Mouse (Mus musculus) cerebellum, adult 11 months (tissue): ENCODE results near the gene Dock7.

Source experiments
- DNase-seq: peaks from one replicate; pipeline ENCODE4 v3.0.0; 2022

Dock7 gene

DNA sequence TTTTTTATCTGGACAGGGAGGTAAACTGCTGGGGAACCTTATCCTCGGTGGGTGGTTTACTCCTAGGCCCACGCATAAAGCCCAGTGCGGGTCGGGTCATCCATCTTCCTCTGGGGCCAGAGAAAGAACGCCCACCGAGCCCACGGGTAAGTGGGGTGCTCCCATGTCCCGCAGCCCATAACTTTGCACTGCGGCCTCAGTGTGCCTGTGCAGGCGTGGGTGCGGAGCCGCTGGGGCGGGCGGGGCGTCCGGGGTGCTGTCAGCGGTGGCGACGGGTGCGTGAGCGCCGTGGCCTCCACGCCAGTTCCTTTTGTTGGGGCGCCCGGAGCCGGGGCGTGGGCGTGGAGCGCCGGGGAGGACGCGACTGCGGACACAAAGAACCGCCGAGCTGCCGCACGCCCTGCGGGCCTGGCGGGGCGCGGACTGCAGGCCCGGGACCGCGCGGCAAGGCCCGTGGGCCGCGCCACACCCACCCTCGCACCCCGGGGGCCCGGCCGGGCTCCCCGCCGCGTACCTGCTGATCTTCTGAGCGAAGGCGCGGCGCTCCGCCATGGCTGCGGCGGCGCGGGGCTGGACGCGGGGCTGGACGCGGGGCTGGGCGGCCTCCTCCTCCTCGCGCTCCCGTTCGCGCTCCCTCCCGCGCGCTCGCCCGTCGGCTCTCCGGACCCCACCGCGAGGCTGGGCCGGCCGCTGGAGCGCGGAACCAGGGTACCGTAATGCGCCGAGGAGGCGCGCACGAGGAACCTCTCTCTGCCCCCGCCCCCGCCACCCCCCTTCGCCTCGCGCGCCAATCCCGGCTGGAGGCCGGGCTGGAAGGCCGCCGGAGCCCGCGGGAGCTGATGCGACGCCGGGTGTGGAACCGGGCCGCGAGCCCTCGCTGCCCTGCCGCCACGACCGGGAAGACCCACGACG is at the start of gene Dock7:
Gene Dock7 (minus strand): TSS at position 705 of the 912 bp plus-strand sequence.
- peak; percentile 72 for DNase-seq

- DNase-seq = no peak
These were observed 48.2 kb upstream of the Dock7 start for GRCm38 (mm10) chr4:99168869-99169268.

DNA sequence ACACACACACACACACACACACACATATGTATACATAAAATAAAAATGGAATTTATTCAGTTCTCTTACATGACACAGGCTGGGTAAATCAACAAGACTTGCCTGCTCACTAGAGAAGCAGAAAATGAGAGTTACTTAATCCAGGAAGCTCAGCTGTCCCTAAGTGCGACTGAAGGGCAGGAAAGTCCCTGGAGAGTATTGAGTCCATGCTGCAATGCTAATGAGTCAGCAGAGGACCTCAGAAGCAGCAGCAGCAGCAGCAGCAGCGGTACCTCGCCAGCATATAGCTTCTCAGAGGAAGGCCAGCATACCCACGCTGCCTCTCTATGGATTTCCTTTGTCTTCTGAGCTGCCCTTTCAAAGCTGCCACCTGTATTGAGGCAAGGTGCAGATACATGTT is 42.8 kb upstream of the Dock7 start:
- no peak for DNase-seq

- DNase-seq = no peak
These were observed 42.3 kb upstream of the Dock7 start for GRCm38 (mm10) chr4:99163001-99163400.

GRCm38 (mm10) chr4:99161457-99161971 is 40.8 kb upstream of the Dock7 start:
- DNase-seq = no peak

DNA sequence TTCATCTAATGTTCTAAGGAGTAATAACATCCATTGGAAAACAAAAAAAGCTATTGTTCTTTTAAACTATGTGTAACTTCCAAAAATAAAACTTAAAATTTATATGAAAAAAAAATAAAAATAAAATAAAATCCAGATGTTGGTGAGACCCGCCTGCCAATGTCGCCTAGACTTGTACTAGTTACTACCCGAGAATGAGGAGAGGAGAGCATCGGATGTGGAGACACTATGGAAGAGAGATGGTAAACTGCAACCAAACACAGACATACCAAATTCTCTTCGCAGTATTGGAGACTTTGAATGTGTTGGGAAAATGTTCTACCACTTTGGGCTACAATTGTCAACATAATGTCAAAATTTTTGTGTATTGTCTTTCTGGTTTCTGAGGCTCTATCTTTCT is 40.2 kb upstream of the Dock7 start:
- DNase-seq = no peak

- no peak for DNase-seq
These were observed 39.7 kb upstream of the Dock7 start for GRCm38 (mm10) chr4:99160414-99160813.

- no peak for DNase-seq
These were observed 37.8 kb upstream of the Dock7 start for GRCm38 (mm10) chr4:99158495-99158894.

GRCm38 (mm10) chr4:99156641-99157307 is 36.1 kb upstream of the Dock7 start:
- no peak for DNase-seq

DNA sequence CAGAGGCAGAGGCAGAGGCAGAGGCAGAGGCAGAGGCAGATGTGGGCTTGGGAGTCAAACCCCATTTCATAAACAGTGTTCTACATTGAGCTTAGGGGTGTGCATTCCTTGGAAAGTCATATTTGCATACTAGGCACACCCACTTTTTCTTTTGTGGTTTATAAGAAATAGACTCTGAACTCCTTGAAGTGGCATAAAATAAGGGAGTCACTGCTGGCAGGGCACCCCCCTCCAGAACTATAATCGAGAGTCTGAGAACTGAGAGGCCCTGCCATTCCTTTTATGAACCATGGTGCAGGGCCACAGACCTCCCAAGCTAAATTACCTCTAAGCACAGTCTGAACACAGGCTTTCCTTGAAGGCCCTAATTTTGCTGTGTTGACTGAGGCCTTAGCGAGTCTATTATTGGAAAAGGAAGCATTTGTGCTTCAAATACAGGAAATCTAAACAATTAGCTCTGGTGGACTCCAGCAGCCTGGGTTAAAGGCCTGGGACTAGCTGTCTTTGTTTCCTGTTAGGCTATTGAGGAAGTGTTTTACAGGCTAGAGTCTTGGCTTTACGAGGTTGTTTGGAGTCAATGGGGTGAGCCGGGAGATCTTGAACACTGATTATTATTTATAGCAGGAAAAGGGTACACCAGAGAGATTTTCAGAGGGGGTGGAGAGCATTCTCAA is 31.3 kb upstream of the Dock7 start:
- DNase-seq = no peak

DNA sequence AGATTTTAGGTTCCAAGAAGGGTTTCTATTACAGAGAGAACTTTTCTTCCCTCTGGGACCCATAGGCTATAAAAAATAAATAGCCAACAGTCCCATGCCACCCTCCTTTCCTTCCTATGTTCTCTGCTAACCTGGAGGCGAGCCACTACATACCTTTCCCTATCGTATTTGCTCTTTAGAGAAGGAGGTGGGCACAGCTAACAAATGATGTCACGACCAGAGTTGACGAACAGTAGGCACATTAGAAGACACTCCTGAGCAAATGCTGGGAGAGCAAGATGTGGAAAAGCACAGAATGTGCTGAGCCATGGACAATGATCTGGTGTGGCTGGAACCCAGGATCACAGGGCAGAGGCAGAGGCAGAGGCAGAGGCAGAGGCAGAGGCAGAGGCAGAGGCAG is 30.7 kb upstream of the Dock7 start:
- no peak for DNase-seq

DNA sequence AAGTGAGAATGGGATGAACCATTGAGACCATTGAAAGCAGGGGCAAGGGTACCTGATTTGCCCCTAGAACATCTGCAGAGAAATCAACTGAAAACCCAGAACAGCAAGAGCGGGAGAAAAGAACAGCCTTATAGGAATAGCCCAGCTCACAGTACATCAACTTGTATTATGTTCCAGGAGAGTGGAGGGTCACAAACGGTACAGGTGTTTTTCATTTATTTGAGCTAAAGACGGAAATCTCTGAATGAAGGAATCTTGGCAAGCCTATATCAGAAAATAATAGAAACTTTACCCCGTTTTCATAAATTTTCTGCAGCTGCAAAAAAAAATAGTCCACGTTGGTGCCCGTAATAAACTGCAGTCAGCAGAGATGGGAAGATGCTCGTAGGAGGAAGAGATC is 22.6 kb upstream of the Dock7 start:
- no peak for DNase-seq

GRCm38 (mm10) chr4:99141578-99141977 is 20.9 kb upstream of the Dock7 start:
- no peak for DNase-seq

- no peak for DNase-seq
These were observed 20.5 kb upstream of the Dock7 start for GRCm38 (mm10) chr4:99141171-99141570.

DNA sequence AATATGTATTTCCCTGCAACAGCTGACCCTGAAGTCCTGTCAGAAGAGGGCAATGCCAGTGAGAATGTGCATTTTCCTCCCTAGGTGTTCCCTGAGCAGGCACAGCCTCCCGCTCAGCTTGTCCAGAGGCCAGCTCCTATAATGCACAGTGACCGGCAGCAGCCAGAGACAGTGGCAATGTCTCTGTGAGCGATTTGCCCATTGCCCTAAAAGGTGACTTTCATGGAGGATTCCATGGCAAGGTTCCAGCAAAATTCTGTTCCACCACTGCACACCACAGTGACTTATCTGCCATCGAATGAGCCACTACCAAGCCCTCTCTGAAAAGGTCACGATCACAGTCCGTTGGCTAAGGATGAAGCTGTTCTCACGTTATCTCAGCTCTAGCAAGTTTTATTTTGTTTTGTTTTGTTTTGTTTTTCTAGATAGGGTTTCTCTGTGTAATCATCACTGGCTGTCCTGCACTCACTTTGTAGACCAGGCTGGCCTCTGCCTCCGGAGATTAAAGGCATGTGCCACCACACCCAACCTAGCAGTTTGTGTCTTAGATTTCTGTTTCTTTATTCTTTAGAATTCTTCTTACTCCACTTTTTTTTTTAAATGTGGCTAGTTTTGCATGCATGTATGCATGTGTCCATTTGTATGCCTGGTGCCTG is 17.4 kb upstream of the Dock7 start:
- DNase-seq = no peak

- no peak for DNase-seq
These were observed 13.8 kb upstream of the Dock7 start for GRCm38 (mm10) chr4:99134522-99134921.

GRCm38 (mm10) chr4:99133326-99133725 is 12.6 kb upstream of the Dock7 start:
- DNase-seq = no peak

DNA sequence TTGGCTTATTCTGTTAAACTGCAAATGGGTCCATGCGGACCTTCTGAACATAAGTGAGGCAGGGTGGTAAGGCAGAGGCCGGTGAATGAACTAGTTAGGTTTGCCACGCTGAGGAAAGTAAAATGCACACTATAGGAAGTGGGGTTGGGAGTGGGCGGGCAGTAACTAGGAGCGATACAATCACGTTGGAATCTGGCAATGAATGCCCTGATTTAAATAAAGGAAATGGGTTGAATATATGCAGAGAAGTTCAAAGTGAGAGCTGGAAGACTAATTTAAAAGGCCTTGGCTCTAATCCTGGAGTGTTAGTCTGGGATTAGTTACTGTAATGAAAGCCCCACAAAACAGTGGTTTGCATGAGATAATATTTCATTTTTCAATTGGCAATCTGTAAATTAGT is 12.0 kb upstream of the Dock7 start:
- DNase-seq = no peak

DNA sequence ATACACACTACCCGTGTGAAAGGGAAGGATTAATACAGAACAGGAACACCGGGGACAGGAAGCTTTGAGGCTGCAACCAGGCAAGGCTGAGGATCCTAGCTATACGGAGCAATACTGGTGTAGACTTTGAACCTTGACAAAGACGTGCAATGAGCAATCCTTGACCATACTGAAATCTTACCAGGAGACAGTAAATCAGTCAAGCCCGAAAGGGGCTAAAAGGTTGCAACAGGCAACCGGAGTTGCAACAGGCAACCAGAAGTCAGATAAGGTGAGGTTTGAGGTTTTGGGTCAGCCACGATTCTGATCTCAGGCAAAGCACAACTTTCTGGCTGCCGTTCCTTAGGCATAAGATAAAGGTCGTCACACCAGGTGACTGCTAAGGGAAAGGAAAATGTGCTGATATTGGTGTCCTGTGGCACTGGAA is 10.5 kb upstream of the Dock7 start:
- no peak for DNase-seq

GRCm38 (mm10) chr4:99123546-99123945 is 2.8 kb upstream of the Dock7 start:
- DNase-seq = no peak

DNA sequence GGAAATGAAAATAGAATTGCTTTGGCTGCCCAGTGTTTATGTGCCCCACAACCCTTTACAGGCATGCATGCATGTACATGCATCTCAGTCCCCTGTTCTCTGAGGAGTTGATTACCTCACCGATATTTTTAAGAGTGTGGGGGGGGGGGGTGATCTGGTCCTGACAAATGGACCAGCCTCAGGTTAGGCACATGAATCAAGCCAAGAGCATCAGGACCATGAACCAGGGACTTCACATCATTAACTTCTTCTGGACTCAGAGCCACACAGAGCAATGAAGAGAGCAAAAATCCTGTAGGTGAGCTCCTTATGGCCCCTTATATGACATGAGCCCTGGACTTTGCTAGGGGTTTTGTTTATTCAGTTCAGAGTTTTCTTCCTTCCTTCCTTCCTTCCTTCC is 2.1 kb upstream of the Dock7 start:
- DNase-seq = no peak

DNA sequence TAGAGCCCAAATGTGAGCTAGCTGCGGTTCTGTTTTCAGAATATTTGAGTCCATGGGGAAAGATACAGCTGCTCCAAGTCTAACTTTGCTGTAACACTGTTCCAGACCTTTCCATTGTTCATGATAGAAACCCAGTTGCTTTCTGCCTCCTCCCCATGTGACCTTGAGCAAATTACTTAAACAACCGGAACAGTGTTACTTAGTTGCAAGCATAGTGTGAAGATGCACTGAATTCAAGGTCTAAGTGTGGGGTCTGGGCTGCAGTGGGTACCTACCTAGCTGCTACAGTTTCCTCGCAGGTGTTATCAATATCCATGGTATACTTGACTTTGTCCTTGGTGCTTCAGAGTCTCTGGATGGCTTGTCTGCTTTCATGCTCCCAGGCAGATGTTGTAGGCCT is 1.3 kb upstream of the Dock7 start:
- no peak for DNase-seq
